Mouse (Mus musculus) hindbrain, embryonic 15.5 days (tissue): ENCODE results near the gene Wnt3a. TPM values are rescaled to one million over a fixed set of nuclear protein-coding genes. Genes with fewer than 3 reads are reported as not detected.
"Not testable (repeated sequence)": the region's sequence is repeated elsewhere in the genome, so short reads cannot be mapped to it uniquely, and the experiment has no call there.

Source experiments
- ATAC-seq: fragments of 200-750 bp; cut with Nextera tagmentation; 2 replicates; pipeline ENCODE4 v1.8.0; 2017; ENCODE audit warnings: low read depth, moderate number of reproducible peaks, moderate TSS enrichment; ENCODE audit not compliant: low FRiP score
- H3K27ac ChIP-seq: fragments of 300-500 bp; sonication (generic); replicated peaks from 2 replicates; pipeline ENCODE4 v1.5.1; 2015; ENCODE audit warnings: mild to moderate bottlenecking, inconsistent platforms
- H3K27me3 ChIP-seq: fragments of 300-500 bp; sonication (generic); 2 replicates; pipeline ENCODE4 v1.6.1; 2015; ENCODE audit warnings: control low read depth, inconsistent platforms
- H3K36me3 ChIP-seq: fragments of 300-500 bp; sonication (generic); 2 replicates; pipeline ENCODE4 v1.6.1; 2015; ENCODE audit warnings: control low read depth, inconsistent platforms
- H3K4me1 ChIP-seq: fragments of 300-500 bp; sonication (generic); replicated peaks from 2 replicates; pipeline ENCODE4 v1.6.1; 2015; ENCODE audit warnings: control low read depth, inconsistent platforms
- H3K4me2 ChIP-seq: fragments of 300-500 bp; sonication (generic); 2 replicates; pipeline ENCODE4 v1.6.1; 2015; ENCODE audit warnings: moderate library complexity, mild to moderate bottlenecking, inconsistent platforms
- H3K4me3 ChIP-seq: fragments of 300-500 bp; sonication (generic); 2 replicates; pipeline ENCODE4 v1.5.1; 2015; ENCODE audit warnings: mild to moderate bottlenecking, inconsistent platforms
- H3K9ac ChIP-seq: fragments of 300-500 bp; sonication (generic); 2 replicates; pipeline ENCODE4 v1.6.1; 2015; ENCODE audit warnings: inconsistent platforms
- H3K9me3 ChIP-seq: fragments of 300-500 bp; sonication (generic); 2 replicates; pipeline ENCODE4 v1.6.1; 2016; ENCODE audit warnings: control low read depth, inconsistent platforms
- WGBS: fragments of 180-500 bp; shearing (Covaris S2); methylation state at CpG from one replicate; pipeline ENCODE4 v1.1.7; 2015; 5-methylcytosine and 5-hydroxymethylcytosine counted together
- polyA plus RNA-seq: library from polyadenylated mRNA; unstranded; fragments of >200 nt; fragmentation: Nextera tagmentation; extraction: Ambion mirVana; gene quantifications from 2 replicates; pipeline ENCODE4 v1.2.1, GENCODE M21; 2015

Wnt3a gene
- polyA plus RNA-seq, 1 experiment from 2014 or later: 1.5 TPM

DNA sequence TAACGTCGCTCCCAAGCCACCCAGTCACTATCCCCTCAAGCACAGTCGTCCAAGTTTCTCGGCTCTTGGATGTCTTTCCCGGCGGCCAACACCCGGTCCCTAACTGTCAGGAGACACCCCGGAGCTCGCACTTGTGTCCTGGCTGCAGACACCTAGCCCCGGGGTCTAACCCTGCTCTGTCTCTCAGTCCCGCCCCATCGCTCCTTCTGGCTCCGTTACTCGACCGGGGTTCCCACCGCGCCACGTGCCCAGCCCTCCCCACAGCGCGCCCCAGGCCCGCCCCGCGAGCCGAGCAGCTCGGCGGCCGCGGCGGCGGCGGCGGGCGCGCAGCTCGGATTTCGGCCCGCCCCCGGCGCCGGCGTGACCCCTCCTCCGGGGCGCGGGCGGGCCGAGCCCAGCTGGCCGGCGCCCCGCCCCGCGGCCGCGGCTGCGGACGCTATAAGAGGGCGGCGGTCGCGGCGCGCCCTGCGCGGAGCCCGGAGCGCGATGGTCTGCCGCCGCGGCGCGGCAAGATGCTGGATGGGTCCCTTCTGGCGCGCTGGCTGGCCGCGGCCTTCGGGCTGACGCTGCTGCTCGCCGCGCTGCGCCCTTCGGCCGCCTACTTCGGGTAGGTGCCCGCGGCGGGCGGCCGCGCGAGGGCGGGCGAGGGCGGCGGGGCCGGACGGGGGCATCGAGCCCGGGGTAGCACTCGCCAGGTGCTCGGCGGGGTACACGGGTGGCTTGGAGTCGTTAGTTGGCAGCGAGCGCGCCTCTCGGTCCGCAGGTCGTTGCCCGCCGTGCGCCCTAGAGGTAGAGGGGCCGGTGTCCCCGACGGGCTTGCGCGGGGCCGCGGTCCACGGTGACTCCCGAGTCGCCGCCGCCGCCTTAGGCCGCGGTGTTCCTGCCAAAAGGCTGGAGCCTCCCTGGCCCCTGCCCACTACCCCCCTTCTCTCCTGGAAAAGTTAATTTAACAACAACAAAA lies 16.2 kb upstream of the Wnt3a start, which contains the start of gene Wnt9a:
TSS of gene Wnt9a (plus strand) at position 468 of the 961 bp plus-strand sequence.
- Histone ChIP-seq H3K9me3 (no peaks in the 10 kb centered on the region), H3K27ac (no peak within 1 kb of the TSS), H3K9ac (peak within 1 kb of the TSS; percentile 57), H3K36me3 (no peaks in the 10 kb centered on the region), H3K4me2 (peak within 1 kb of the TSS; percentile 94), H3K4me1 (peaks cover 44% of the 10 kb centered on the region), H3K4me3 (peak within 1 kb of the TSS; percentile 62), H3K27me3 (peaks cover 58% of the 10 kb centered on the region)
- under 1% methylated on average over 77 of the region's 128 CpGs for WGBS
- peak; percentile 35; the same call in 1 of the 2 replicates for ATAC-seq

- Histone ChIP-seq H3K27me3 (peaks cover 58% of the 10 kb centered on the region), H3K4me2 (peak overlapping the region; percentile 94)
These were observed 15.3 kb upstream of the Wnt3a start for GRCm38 (mm10) chr11:59305821-59306215.

GRCm38 (mm10) chr11:59305008-59305820 lies 14.7 kb upstream of the Wnt3a start:
- Histone ChIP-seq H3K9me3 (no peaks in the 10 kb centered on the region), H3K36me3 (no peaks in the 10 kb centered on the region), H3K4me2 (0 out of 2 replicates have a peak overlapping the region, but pooled peaks have one; percentile 94), H3K9ac (no peak overlapping the region), H3K27me3 (peaks cover 58% of the 10 kb centered on the region), H3K4me1 (peaks cover 44% of the 10 kb centered on the region), H3K4me3 (no peak overlapping the region), H3K27ac (no peak overlapping the region)
- WGBS: 41% methylated on average over 22 of the region's 22 CpGs
- ATAC-seq: no peak

More at GRCm38 (mm10) chr11:59305821-59306215, 15.3 kb upstream of the Wnt3a start:
- Histone ChIP-seq H3K4me1 (peaks cover 44% of the 10 kb centered on the region), H3K9ac (no peak overlapping the region), H3K36me3 (no peaks in the 10 kb centered on the region), H3K4me3 (peak overlapping the region; percentile 62), H3K27ac (no peak overlapping the region), H3K9me3 (no peaks in the 10 kb centered on the region)
- 5% methylated on average over 10 of the region's 10 CpGs for WGBS
- no peak for ATAC-seq

GRCm38 (mm10) chr11:59302700-59303569 lies 12.4 kb upstream of the Wnt3a start:
- 21% methylated on average over 10 of the region's 10 CpGs for WGBS
- peak; percentile 59 for ATAC-seq
- peaks cover 50% of the 10 kb centered on the region for H3K27me3 ChIP-seq
- peaks cover 27% of the 10 kb centered on the region for H3K4me1 ChIP-seq
- no peak overlapping the region for H3K4me3 ChIP-seq
- no peaks in the 10 kb centered on the region for H3K9me3 ChIP-seq
- H3K9ac ChIP-seq: no peak overlapping the region
- no peaks in the 10 kb centered on the region for H3K36me3 ChIP-seq
- H3K4me2 ChIP-seq: no peak overlapping the region
- H3K27ac ChIP-seq: no peak overlapping the region

DNA sequence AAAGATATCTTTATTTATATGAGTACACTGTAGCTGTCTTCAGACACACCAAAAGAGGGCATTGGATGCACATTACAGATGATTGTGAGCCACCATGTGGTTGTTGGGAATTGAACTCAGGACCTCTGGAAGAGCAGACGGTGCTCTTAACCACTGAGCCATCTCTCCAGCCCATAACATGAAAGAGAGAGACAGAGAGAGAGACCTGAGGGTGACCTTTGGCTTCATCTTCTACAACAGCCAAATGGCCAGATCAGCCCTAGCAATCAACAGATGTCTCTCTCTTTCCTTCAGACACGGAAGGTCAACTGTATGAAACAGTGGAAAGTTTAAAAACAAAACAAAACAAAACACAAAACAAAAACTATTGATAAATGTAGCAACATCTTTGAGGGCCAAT lies 10.5 kb upstream of the Wnt3a start:
- H3K9ac ChIP-seq, H3K4me1 ChIP-seq, H3K4me3 ChIP-seq, H3K9me3 ChIP-seq, H3K27ac ChIP-seq, H3K4me2 ChIP-seq, ATAC-seq, H3K36me3 ChIP-seq: not testable (repeated sequence)
- WGBS: 74% methylated on average over 2 of the region's 2 CpGs
- H3K27me3 ChIP-seq: peaks cover 35% of the 10 kb centered on the region

GRCm38 (mm10) chr11:59300185-59300584 lies 9.6 kb upstream of the Wnt3a start:
- H3K27ac ChIP-seq: no peak overlapping the region
- peaks cover 1% of the 10 kb centered on the region for H3K4me1 ChIP-seq
- 23% methylated on average over 3 of the region's 3 CpGs for WGBS
- no peaks in the 10 kb centered on the region for H3K36me3 ChIP-seq
- no peaks in the 10 kb centered on the region for H3K9me3 ChIP-seq
- peaks cover 26% of the 10 kb centered on the region for H3K27me3 ChIP-seq
- ATAC-seq: no peak
- no peak overlapping the region for H3K4me2 ChIP-seq
- no peak overlapping the region for H3K4me3 ChIP-seq
- H3K9ac ChIP-seq: no peak overlapping the region

DNA sequence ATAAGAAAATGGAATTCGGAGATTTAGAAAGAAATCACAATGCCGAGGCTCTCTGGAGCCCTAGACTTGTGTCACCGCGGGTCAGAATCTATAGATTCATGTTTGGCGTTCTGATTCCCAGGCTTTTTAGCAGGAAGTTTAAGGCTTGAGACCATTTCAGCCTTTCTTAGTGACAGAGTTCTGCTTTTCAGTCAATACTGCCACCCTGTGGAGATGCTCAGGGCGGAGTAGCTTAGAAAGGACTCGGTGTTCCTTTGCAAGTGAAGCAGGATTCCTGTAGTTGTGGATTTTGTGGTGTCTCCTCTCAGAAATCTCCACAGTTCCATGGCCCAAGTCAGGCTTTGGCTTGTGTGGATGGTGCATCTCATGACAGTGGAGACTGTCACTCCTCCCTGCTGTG lies 7.4 kb upstream of the Wnt3a start:
- 20% methylated on average over 7 of the region's 7 CpGs for WGBS
- H3K27ac ChIP-seq: no peak overlapping the region
- no peaks in the 10 kb centered on the region; the same call in 1 of the 2 replicates for H3K4me1 ChIP-seq
- no peaks in the 10 kb centered on the region for H3K36me3 ChIP-seq
- no peaks in the 10 kb centered on the region for H3K9me3 ChIP-seq
- H3K27me3 ChIP-seq: peaks cover 22% of the 10 kb centered on the region
- no peak overlapping the region for H3K4me3 ChIP-seq
- ATAC-seq: no peak; the same call in 1 of the 2 replicates
- no peak overlapping the region for H3K4me2 ChIP-seq
- no peak overlapping the region for H3K9ac ChIP-seq

DNA sequence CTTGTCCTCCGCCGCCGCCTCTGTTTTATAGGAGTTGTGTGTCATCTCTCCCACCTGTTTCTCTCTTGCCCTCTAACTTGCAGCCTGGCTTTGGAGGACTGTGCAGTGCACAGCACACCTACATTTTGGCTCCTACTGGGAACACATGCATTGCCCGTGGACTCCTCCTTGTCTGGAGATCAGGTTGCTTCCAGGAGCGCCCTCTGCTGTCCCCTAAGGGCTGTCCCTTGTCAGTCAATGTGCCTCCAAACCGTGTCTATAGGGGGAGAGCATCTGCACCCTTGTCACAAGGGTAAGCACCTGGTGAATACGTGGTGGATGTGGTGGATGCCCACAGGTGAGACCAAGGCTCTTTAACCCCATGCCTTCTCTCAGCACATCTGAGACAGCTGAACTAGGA lies 3.1 kb upstream of the Wnt3a start:
- Histone ChIP-seq H3K36me3 (no peaks in the 10 kb centered on the region), H3K27ac (no peak overlapping the region), H3K4me3 (no peak overlapping the region), H3K27me3 (peaks cover 59% of the 10 kb centered on the region), H3K4me1 (peaks cover 23% of the 10 kb centered on the region), H3K9me3 (no peaks in the 10 kb centered on the region), H3K4me2 (no peak overlapping the region), H3K9ac (no peak overlapping the region)
- 23% methylated on average over 7 of the region's 7 CpGs for WGBS
- no peak for ATAC-seq

- no peak overlapping the region for H3K9ac ChIP-seq
- H3K36me3 ChIP-seq: no peaks in the 10 kb centered on the region
- no peak for ATAC-seq
- H3K27me3 ChIP-seq: peaks cover 78% of the 10 kb centered on the region
- no peak overlapping the region for H3K27ac ChIP-seq
- H3K9me3 ChIP-seq: no peaks in the 10 kb centered on the region
- peak overlapping the region; percentile 35 for H3K4me3 ChIP-seq
- peaks cover 25% of the 10 kb centered on the region for H3K4me1 ChIP-seq
- peak overlapping the region; percentile 59 for H3K4me2 ChIP-seq
- WGBS: under 1% methylated on average over 25 of the region's 25 CpGs
These were observed 846 bp downstream of the Wnt3a start for GRCm38 (mm10) chr11:59289706-59290105.

DNA sequence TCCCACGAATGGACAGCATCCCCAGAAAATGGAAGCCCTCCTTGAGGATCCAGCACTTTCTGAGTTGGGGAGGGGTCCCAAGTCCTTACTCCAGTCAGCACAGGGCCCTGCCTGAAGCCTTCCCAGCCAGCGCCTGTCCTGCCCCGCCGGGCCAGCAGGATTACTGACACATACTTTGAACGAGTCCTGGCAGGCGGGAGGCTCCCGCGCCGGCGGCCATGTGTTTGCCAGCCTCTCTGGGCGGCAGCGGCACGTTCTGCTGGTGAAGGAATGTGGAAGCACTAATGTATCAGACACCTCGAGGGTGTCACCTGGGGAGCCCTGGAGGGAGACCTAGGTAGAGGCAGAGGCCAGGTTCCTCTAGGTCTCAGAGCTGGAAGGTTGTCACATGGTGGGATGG lies 6.4 kb downstream of the Wnt3a start:
- Histone ChIP-seq H3K27me3 (peaks cover 39% of the 10 kb centered on the region), H3K4me3 (no peak overlapping the region), H3K4me2 (no peak overlapping the region), H3K9ac (no peak overlapping the region), H3K27ac (no peak overlapping the region), H3K4me1 (peaks cover 7% of the 10 kb centered on the region), H3K36me3 (no peaks in the 10 kb centered on the region), H3K9me3 (no peaks in the 10 kb centered on the region)
- ATAC-seq: no peak
- WGBS: 35% methylated on average over 14 of the region's 14 CpGs

GRCm38 (mm10) chr11:59282933-59283332 lies 7.6 kb downstream of the Wnt3a start:
- Histone ChIP-seq H3K9ac (no peak overlapping the region), H3K9me3 (no peaks in the 10 kb centered on the region), H3K4me1 (no peaks in the 10 kb centered on the region), H3K27me3 (peaks cover 27% of the 10 kb centered on the region), H3K4me2 (no peak overlapping the region), H3K4me3 (no peak overlapping the region), H3K27ac (no peak overlapping the region), H3K36me3 (no peaks in the 10 kb centered on the region)
- ATAC-seq: peak; percentile 66; the same call in 1 of the 2 replicates
- WGBS: 70% methylated on average over 10 of the region's 10 CpGs
